Mouse (Mus musculus) lung, postnatal 0 days (tissue): ENCODE measurements around the gene Smarcd3. TPM values are rescaled to one million over a fixed set of nuclear protein-coding genes. Genes with fewer than 3 reads are reported as not detected.

Experiments
- ATAC-seq: fragments of 200-750 bp; cut with Nextera tagmentation; 2 replicates; pipeline ENCODE4 v1.8.0; 2017; ENCODE audit warnings: moderate library complexity
- DNase-seq: peaks from one replicate; pipeline ENCODE4 v3.0.0-alpha.2; 2016; ENCODE audit warnings: low spot score
- H3K27ac ChIP-seq: fragments of 300-500 bp; sonication (generic); 2 replicates; pipeline ENCODE4 v1.5.1; 2014; ENCODE audit warnings: antibody characterized with exemption, mild to moderate bottlenecking, low read length, mixed read lengths
- H3K27me3 ChIP-seq: fragments of 300-500 bp; sonication (generic); replicated peaks from 2 replicates; pipeline ENCODE4 v1.6.1; 2014; ENCODE audit warnings: low read length, mixed read lengths; ENCODE audit not compliant: insufficient read depth
- H3K36me3 ChIP-seq: fragments of 300-500 bp; sonication (generic); 2 replicates; pipeline ENCODE4 v1.6.1; 2014; ENCODE audit warnings: low read length, mixed read lengths; ENCODE audit not compliant: insufficient read depth
- H3K4me1 ChIP-seq: fragments of 300-500 bp; sonication (generic); 2 replicates; pipeline ENCODE4 v1.6.1; 2014; ENCODE audit warnings: antibody characterized with exemption, low read depth, low read length, mixed read lengths; ENCODE audit not compliant: insufficient read depth
- H3K4me2 ChIP-seq: fragments of 300-500 bp; sonication (generic); replicated peaks from 2 replicates; pipeline ENCODE4 v1.6.1; 2014; ENCODE audit warnings: low read depth, mild to moderate bottlenecking, low read length, moderate library complexity, mixed read lengths
- H3K4me3 ChIP-seq: fragments of 300-500 bp; sonication (generic); 2 replicates; pipeline ENCODE4 v1.5.1; 2014; ENCODE audit warnings: low read depth, low read length
- H3K9ac ChIP-seq: fragments of 300-500 bp; sonication (generic); replicated peaks from 2 replicates; pipeline ENCODE4 v1.6.1; 2014; ENCODE audit warnings: low read depth, mild to moderate bottlenecking
- H3K9me3 ChIP-seq: fragments of 300-500 bp; sonication (generic); 2 replicates; pipeline ENCODE4 v1.6.1; 2016; ENCODE audit warnings: low read length, mixed read lengths
- CTCF ChIP-seq: IDR thresholded peaks from 2 replicates; pipeline ENCODE4 v1.5.1; 2016; ENCODE audit warnings: antibody characterized with exemption, mild to moderate bottlenecking
- EP300 ChIP-seq: IDR thresholded peaks from 2 replicates; pipeline ENCODE4 v1.6.1; 2016; ENCODE audit warnings: antibody characterized with exemption, mild to moderate bottlenecking, control low read depth
- WGBS: fragments of 180-500 bp; shearing (Covaris S2); extraction: QIAGEN DNeasy Blood & Tissue Kit; methylation state at CpG from one replicate; pipeline ENCODE4 v1.1.7; 2014; 5-methylcytosine and 5-hydroxymethylcytosine counted together
- polyA plus RNA-seq: library from polyadenylated mRNA; unstranded; fragments of >200 nt; fragmentation: Nextera tagmentation; extraction: Ambion mirVana; gene quantifications from 2 replicates; pipeline ENCODE4 v1.2.1, GENCODE M21; 2015

The Smarcd3 gene
- polyA plus RNA-seq, 1 experiment from 2014 or later, result 8.0 TPM

DNA sequence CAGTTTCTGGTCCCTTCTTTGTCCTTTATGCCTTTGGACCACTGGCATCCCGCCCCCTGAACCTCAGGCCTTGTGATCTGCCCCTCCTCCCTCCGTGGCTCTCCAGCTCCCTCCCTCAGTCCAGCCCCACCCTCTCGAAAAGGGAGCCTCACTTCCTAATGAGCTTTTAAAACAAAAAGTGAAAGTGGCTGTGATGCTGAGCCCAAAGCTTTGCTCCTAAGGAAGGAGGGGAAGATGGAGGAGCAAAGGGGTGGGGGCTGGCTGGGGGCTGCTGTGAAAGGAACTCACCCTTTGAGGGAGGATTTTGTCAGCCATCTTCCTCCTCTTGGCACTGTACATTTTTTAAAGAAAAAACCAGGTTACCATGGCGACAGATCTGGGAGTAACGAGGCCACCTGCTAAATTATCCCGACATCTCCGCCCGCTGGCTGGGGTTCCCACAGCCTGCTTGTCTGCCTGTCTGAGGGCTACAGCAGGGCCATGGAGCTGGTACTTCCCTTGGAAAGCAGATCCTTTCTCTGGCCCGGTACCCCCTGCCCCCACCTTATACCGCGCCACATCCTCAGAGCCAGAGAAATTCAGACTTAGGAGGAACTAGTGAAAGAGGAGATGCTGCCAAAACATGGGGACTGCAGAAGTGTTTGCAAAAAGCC, 27.6 kb downstream of the Smarcd3 start:
- TF ChIP-seq CTCF, result no peak
- no peak for TF ChIP-seq EP300
- ATAC-seq, result no peak
- H3K9me3 ChIP-seq, result no peaks in the 10 kb centered on the region
- no peaks in the 10 kb centered on the region for H3K27me3 ChIP-seq
- H3K27ac ChIP-seq, result no peak overlapping the region
- H3K4me1 ChIP-seq, result peaks cover 13% of the 10 kb centered on the region; the same call in 1 of the 2 replicates
- peaks cover 10% of the 10 kb centered on the region; the same call in 1 of the 2 replicates for H3K36me3 ChIP-seq
- H3K4me2 ChIP-seq, result no peak overlapping the region
- DNase-seq, result no peak
- H3K4me3 ChIP-seq, result no peak overlapping the region
- no peak overlapping the region for H3K9ac ChIP-seq
- WGBS, result 34% methylated on average over 11 of the region's 11 CpGs

DNA sequence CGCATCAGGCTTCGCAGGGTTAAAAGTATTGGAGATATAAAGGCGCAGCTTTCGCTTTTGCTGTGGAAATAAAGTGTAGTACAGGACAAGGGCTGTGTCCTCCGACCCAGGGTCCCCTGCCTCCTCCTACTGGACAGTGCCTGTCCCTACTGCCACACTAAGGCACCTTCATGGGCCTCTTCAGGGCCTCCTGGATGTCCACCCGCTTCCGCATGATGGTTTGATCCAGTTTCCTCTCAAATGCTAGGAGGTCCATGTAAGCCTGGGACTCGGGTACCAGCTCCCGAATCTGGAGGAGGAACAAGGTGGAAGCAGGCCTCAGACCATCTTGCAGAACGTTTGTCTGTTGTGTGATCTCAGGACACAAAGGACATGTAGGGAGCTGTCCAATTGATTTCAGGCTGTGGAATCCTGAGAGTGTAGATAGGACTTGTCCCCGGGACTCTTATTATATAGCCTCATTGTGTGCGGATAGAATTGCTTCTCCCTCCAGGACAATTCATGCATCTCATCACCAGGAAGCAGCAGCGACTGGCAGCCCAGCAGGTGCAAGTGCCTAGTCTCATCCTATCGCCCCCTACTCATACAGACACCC, 28.3 kb downstream of the Smarcd3 start:
- no peak for DNase-seq
- H3K27ac ChIP-seq, result no peak overlapping the region
- peaks cover 8% of the 10 kb centered on the region; the same call in 1 of the 2 replicates for H3K4me1 ChIP-seq
- TF ChIP-seq CTCF (0 out of 2 replicates have a peak, but pooled peaks have one; percentile 8), EP300 (no peak)
- H3K27me3 ChIP-seq, result no peaks in the 10 kb centered on the region
- ATAC-seq, result no peak
- no peak overlapping the region for H3K9ac ChIP-seq
- no peaks in the 10 kb centered on the region for H3K9me3 ChIP-seq
- no peak overlapping the region for H3K4me2 ChIP-seq
- peaks cover 17% of the 10 kb centered on the region for H3K36me3 ChIP-seq
- WGBS, result 75% methylated on average over 14 of the region's 14 CpGs
- no peak overlapping the region for H3K4me3 ChIP-seq

DNA sequence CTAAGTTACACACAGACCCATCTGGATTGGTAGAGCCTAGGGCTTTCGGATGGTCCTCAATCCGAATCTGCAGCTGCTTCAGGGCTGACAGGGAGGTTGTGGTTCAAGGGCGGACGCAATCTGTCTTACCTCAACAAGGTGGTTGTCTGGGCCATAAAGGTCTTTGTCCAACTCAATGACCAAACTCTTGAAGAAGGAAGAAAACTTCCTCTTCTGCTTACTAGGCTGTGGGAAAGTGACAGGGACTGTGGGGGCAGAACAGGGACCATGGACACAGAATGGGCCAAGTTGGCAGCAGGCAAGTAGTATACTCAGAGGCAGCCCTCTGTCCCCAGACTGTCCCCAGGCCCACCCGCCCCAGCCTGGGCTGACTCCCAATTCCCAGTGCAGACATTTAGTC, 28.9 kb downstream of the Smarcd3 start:
- TF ChIP-seq EP300, result no peak
- no peak overlapping the region for H3K27ac ChIP-seq
- no peak for ATAC-seq

GRCm38 (mm10) chr5:24594346-24594745, 29.9 kb downstream of the Smarcd3 start:
- ATAC-seq (no peak), DNase-seq (no peak)
- peaks cover 17% of the 10 kb centered on the region for H3K36me3 ChIP-seq
- WGBS, result 88% methylated on average over 5 of the region's 5 CpGs
- H3K4me1 ChIP-seq, result peaks cover 7% of the 10 kb centered on the region; the same call in 1 of the 2 replicates
- no peak overlapping the region for H3K9ac ChIP-seq
- H3K4me2 ChIP-seq, result no peak overlapping the region
- no peak overlapping the region for H3K27ac ChIP-seq
- H3K9me3 ChIP-seq, result no peaks in the 10 kb centered on the region
- H3K27me3 ChIP-seq, result no peaks in the 10 kb centered on the region
- TF ChIP-seq CTCF, result no peak
- no peak for TF ChIP-seq EP300
- H3K4me3 ChIP-seq, result no peak overlapping the region

More for the DNA sequence above, 28.9 kb downstream of the Smarcd3 start:
- Histone ChIP-seq H3K4me1 (peaks cover 7% of the 10 kb centered on the region; the same call in 1 of the 2 replicates), H3K4me3 (no peak overlapping the region), H3K4me2 (no peak overlapping the region), H3K9ac (no peak overlapping the region), H3K27me3 (no peaks in the 10 kb centered on the region), H3K9me3 (no peaks in the 10 kb centered on the region), H3K36me3 (peaks cover 17% of the 10 kb centered on the region)
- 86% methylated on average over 5 of the region's 5 CpGs for WGBS
- DNase-seq, result no peak

DNA sequence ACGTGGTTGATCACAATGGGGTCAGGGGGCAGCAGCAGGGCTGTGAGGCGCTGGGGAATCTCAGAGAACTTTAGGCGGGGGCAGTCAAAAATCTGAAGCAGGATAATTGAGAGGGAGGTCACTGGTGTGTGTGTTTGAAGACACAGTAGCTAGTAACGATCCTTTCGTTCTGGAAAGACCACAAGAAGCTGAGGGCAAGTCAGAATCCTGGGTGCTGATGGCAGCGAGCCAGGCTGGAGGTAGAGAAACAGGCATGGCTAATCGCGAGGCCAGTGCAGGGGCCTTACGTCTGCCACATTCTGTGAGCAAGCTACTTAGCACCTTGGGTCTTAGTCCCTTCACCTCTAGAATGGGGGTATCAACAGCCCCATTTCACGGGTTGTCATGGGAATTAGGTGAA, 30.3 kb downstream of the Smarcd3 start:
- no peak for DNase-seq
- Histone ChIP-seq H3K27ac (no peak overlapping the region), H3K27me3 (no peaks in the 10 kb centered on the region), H3K9me3 (no peaks in the 10 kb centered on the region), H3K4me3 (no peak overlapping the region), H3K4me1 (peaks cover 7% of the 10 kb centered on the region; the same call in 1 of the 2 replicates), H3K9ac (no peak overlapping the region), H3K36me3 (peaks cover 17% of the 10 kb centered on the region), H3K4me2 (no peak overlapping the region)
- 64% methylated on average over 10 of the region's 10 CpGs for WGBS
- no peak for TF ChIP-seq EP300
- TF ChIP-seq CTCF, result no peak
- ATAC-seq, result no peak

GRCm38 (mm10) chr5:24593230-24593629, 31.0 kb downstream of the Smarcd3 start:
- no peak overlapping the region for H3K9ac ChIP-seq
- H3K9me3 ChIP-seq, result no peaks in the 10 kb centered on the region
- H3K4me3 ChIP-seq, result no peak overlapping the region
- H3K4me1 ChIP-seq, result 0 out of 2 replicates have a peak, but pooled peaks cover under 1% of the 10 kb centered on the region
- DNase-seq, result no peak
- TF ChIP-seq CTCF (no peak), EP300 (no peak)
- ATAC-seq, result no peak
- peaks cover 17% of the 10 kb centered on the region for H3K36me3 ChIP-seq
- no peak overlapping the region for H3K4me2 ChIP-seq
- no peaks in the 10 kb centered on the region for H3K27me3 ChIP-seq
- WGBS, result 87% methylated on average over 10 of the region's 10 CpGs
- H3K27ac ChIP-seq, result no peak overlapping the region
